Mouse (Mus musculus): ENCODE measurements around the gene Homer2. TPM values are rescaled to one million over a fixed set of nuclear protein-coding genes. Genes with fewer than 3 reads are reported as not detected.

The Homer2 gene
- polyA plus RNA-seq, 1 experiment from 2014 or later: 11.9 TPM

- no peak overlapping the region for H3K27ac ChIP-seq (replicated peaks)
- H3K9me3 ChIP-seq (replicated peaks): no peaks in the 10 kb centered on the region
- DNase-seq (ENCODE audit: low spot score): no peak
- WGBS: 81% methylated on average over 6 of the region's 6 CpGs
- H3K36me3 ChIP-seq: peaks cover 14% of the 10 kb centered on the region
- H3K27me3 ChIP-seq (ENCODE audit: low read depth, poor library complexity, severe bottlenecking): no peaks in the 10 kb centered on the region
- peak overlapping the region; percentile 65; the same call in 1 of the 2 replicates for H3K4me3 ChIP-seq
- H3K4me1 ChIP-seq: peaks cover 13% of the 10 kb centered on the region
Observed at GRCm38 (mm10) chr7:81572610-81573268, 134.6 kb downstream of the Homer2 start.

- Histone ChIP-seq H3K4me1 (peaks cover 13% of the 10 kb centered on the region), H3K27ac (replicated peaks) (peak overlapping the region; percentile 89), H3K36me3 (peaks cover 10% of the 10 kb centered on the region), H3K9me3 (replicated peaks) (no peaks in the 10 kb centered on the region), H3K27me3 (ENCODE audit: low read depth, poor library complexity, severe bottlenecking) (no peaks in the 10 kb centered on the region), H3K4me3 (peak overlapping the region; percentile 65)
- DNase-seq (ENCODE audit: low spot score): no peak
- 26% methylated on average over 15 of the region's 15 CpGs for WGBS
Observed at GRCm38 (mm10) chr7:81571941-81572441, 135.3 kb downstream of the Homer2 start.

- DNase-seq (ENCODE audit: low spot score): peak; percentile 93
- Histone ChIP-seq H3K27ac (replicated peaks) (peak within 1 kb of the TSS; percentile 89), H3K4me1 (peaks cover 15% of the 10 kb centered on the region), H3K4me3 (peak within 1 kb of the TSS; percentile 65), H3K36me3 (peaks cover 10% of the 10 kb centered on the region), H3K27me3 (ENCODE audit: low read depth, poor library complexity, severe bottlenecking) (no peaks in the 10 kb centered on the region), H3K9me3 (replicated peaks) (no peaks in the 10 kb centered on the region)
- WGBS: under 1% methylated on average over 96 of the region's 96 CpGs
Observed at GRCm38 (mm10) chr7:81571108-81571940, 136.0 kb downstream of the Homer2 start, which contains the start of gene Whamm. Gene Whamm, plus strand, starts transcription at chr7:81571266.

GRCm38 (mm10) chr7:81570752-81571107 lies 136.6 kb downstream of the Homer2 start:
- H3K4me3 ChIP-seq: peak overlapping the region; percentile 65
- no peak for DNase-seq (ENCODE audit: low spot score)
- H3K4me1 ChIP-seq: peaks cover 16% of the 10 kb centered on the region
- no peak overlapping the region for H3K27ac ChIP-seq (replicated peaks)
- H3K27me3 ChIP-seq (ENCODE audit: low read depth, poor library complexity, severe bottlenecking): no peaks in the 10 kb centered on the region
- H3K36me3 ChIP-seq: peaks cover 9% of the 10 kb centered on the region
- no peaks in the 10 kb centered on the region for H3K9me3 ChIP-seq (replicated peaks)
- 6% methylated on average over 5 of the region's 5 CpGs for WGBS

- Histone ChIP-seq H3K27me3 (ENCODE audit: low read depth, poor library complexity, severe bottlenecking) (no peaks in the 10 kb centered on the region), H3K9me3 (replicated peaks) (no peaks in the 10 kb centered on the region), H3K4me3 (peak overlapping the region; percentile 65; the same call in 1 of the 2 replicates), H3K4me1 (peaks cover 16% of the 10 kb centered on the region), H3K36me3 (0 out of 2 replicates have a peak, but pooled peaks cover 5% of the 10 kb centered on the region), H3K27ac (replicated peaks) (no peak overlapping the region)
- 93% methylated on average over 3 of the region's 3 CpGs for WGBS
- no peak for DNase-seq (ENCODE audit: low spot score)
Observed at GRCm38 (mm10) chr7:81570271-81570670, 137.1 kb downstream of the Homer2 start.

- Histone ChIP-seq H3K9me3 (replicated peaks) (no peaks in the 10 kb centered on the region), H3K27me3 (ENCODE audit: low read depth, poor library complexity, severe bottlenecking) (no peaks in the 10 kb centered on the region), H3K36me3 (0 out of 2 replicates have a peak, but pooled peaks cover 1% of the 10 kb centered on the region), H3K4me3 (no peak overlapping the region), H3K27ac (replicated peaks) (no peak overlapping the region), H3K4me1 (peaks cover 16% of the 10 kb centered on the region)
- no peak for DNase-seq (ENCODE audit: low spot score)
- WGBS: 97% methylated on average over 1 of the region's 1 CpGs
Observed at GRCm38 (mm10) chr7:81569851-81570250, 137.5 kb downstream of the Homer2 start.

GRCm38 (mm10) chr7:81567396-81567795 lies 139.9 kb downstream of the Homer2 start:
- 90% methylated on average over 5 of the region's 5 CpGs for WGBS
- H3K27ac ChIP-seq (replicated peaks): no peak overlapping the region
- no peaks in the 10 kb centered on the region for H3K36me3 ChIP-seq
- DNase-seq (ENCODE audit: low spot score): no peak
- peaks cover 10% of the 10 kb centered on the region for H3K4me1 ChIP-seq
- no peak overlapping the region for H3K4me3 ChIP-seq
- no peaks in the 10 kb centered on the region for H3K9me3 ChIP-seq (replicated peaks)
- H3K27me3 ChIP-seq (ENCODE audit: low read depth, poor library complexity, severe bottlenecking): no peaks in the 10 kb centered on the region

GRCm38 (mm10) chr7:81566892-81567291 lies 140.4 kb downstream of the Homer2 start, which contains the start of gene Fsd2:
Gene Fsd2, minus strand, starts transcription at chr7:81566944.
- peaks cover 5% of the 10 kb centered on the region for H3K4me1 ChIP-seq
- no peaks in the 10 kb centered on the region for H3K36me3 ChIP-seq
- 77% methylated on average over 9 of the region's 9 CpGs for WGBS
- DNase-seq (ENCODE audit: low spot score): no peak
- H3K27ac ChIP-seq (replicated peaks): no peak within 1 kb of the TSS
- H3K9me3 ChIP-seq (replicated peaks): no peaks in the 10 kb centered on the region
- H3K27me3 ChIP-seq (ENCODE audit: low read depth, poor library complexity, severe bottlenecking): no peaks in the 10 kb centered on the region
- no peak within 1 kb of the TSS for H3K4me3 ChIP-seq

GRCm38 (mm10) chr7:81566332-81566731 lies 141.0 kb downstream of the Homer2 start:
- Histone ChIP-seq H3K27me3 (ENCODE audit: low read depth, poor library complexity, severe bottlenecking) (no peaks in the 10 kb centered on the region), H3K4me3 (no peak overlapping the region), H3K9me3 (replicated peaks) (no peaks in the 10 kb centered on the region), H3K27ac (replicated peaks) (no peak overlapping the region), H3K36me3 (no peaks in the 10 kb centered on the region), H3K4me1 (0 out of 2 replicates have a peak, but pooled peaks cover 2% of the 10 kb centered on the region)
- DNase-seq (ENCODE audit: low spot score): no peak
- 82% methylated on average over 4 of the region's 4 CpGs for WGBS

GRCm38 (mm10) chr7:81565381-81566055 lies 141.8 kb downstream of the Homer2 start:
- no peaks in the 10 kb centered on the region for H3K27me3 ChIP-seq (ENCODE audit: low read depth, poor library complexity, severe bottlenecking)
- no peak overlapping the region for H3K27ac ChIP-seq (replicated peaks)
- H3K36me3 ChIP-seq: no peaks in the 10 kb centered on the region
- H3K4me3 ChIP-seq: no peak overlapping the region
- WGBS: 74% methylated on average over 7 of the region's 7 CpGs
- DNase-seq (ENCODE audit: low spot score): no peak
- 0 out of 2 replicates have a peak, but pooled peaks cover 2% of the 10 kb centered on the region for H3K4me1 ChIP-seq
- no peaks in the 10 kb centered on the region for H3K9me3 ChIP-seq (replicated peaks)

- H3K27ac ChIP-seq (replicated peaks): no peak overlapping the region
- no peaks in the 10 kb centered on the region for H3K36me3 ChIP-seq
- no peaks in the 10 kb centered on the region for H3K27me3 ChIP-seq (ENCODE audit: low read depth, poor library complexity, severe bottlenecking)
- no peak for DNase-seq (ENCODE audit: low spot score)
- WGBS: 82% methylated on average over 7 of the region's 7 CpGs
- 0 out of 2 replicates have a peak, but pooled peaks cover 2% of the 10 kb centered on the region for H3K4me1 ChIP-seq
- no peak overlapping the region for H3K4me3 ChIP-seq
- H3K9me3 ChIP-seq (replicated peaks): no peaks in the 10 kb centered on the region
Observed at GRCm38 (mm10) chr7:81564766-81565165, 142.6 kb downstream of the Homer2 start.

- H3K4me1 ChIP-seq: 0 out of 2 replicates have a peak, but pooled peaks cover 2% of the 10 kb centered on the region
- H3K9me3 ChIP-seq (replicated peaks): no peaks in the 10 kb centered on the region
- H3K36me3 ChIP-seq: no peaks in the 10 kb centered on the region
- no peak overlapping the region for H3K4me3 ChIP-seq
- no peaks in the 10 kb centered on the region for H3K27me3 ChIP-seq (ENCODE audit: low read depth, poor library complexity, severe bottlenecking)
- no peak overlapping the region for H3K27ac ChIP-seq (replicated peaks)
- DNase-seq (ENCODE audit: low spot score): no peak
- 82% methylated on average over 4 of the region's 4 CpGs for WGBS
Observed at GRCm38 (mm10) chr7:81563506-81564015, 143.8 kb downstream of the Homer2 start.
